Mouse (Mus musculus) spleen, adult 10 weeks (tissue): ENCODE data around the gene Ltf. TPM values are rescaled to one million over a fixed set of nuclear protein-coding genes. Genes with fewer than 3 reads are reported as not detected.

Experiments used
- polyA plus RNA-seq: library from polyadenylated mRNA; stranded (reverse); fragments of 350-450 nt; fragmentation: Illumina TruSeq; extraction: RNeasy Lipid Tissue Mini Kit (QIAGEN cat#74804); gene quantifications from one replicate; pipeline ENCODE4 v1.2.3, GENCODE M21; 2015; ENCODE audit warnings: low replicate concordance; ENCODE audit not compliant: insufficient read depth

Ltf gene
- 6.9 TPM for polyA plus RNA-seq

GRCm38 (mm10) chr9:111019022-111019421, at the start of gene Ltf:
Ltf (plus strand) TSS chr9:111019271.

GRCm38 (mm10) chr9:110990204-110990603, 28.9 kb upstream of the Ltf start, which contains the start of gene Rtp3:
Rtp3 (minus strand) TSS chr9:110990583.

DNA sequence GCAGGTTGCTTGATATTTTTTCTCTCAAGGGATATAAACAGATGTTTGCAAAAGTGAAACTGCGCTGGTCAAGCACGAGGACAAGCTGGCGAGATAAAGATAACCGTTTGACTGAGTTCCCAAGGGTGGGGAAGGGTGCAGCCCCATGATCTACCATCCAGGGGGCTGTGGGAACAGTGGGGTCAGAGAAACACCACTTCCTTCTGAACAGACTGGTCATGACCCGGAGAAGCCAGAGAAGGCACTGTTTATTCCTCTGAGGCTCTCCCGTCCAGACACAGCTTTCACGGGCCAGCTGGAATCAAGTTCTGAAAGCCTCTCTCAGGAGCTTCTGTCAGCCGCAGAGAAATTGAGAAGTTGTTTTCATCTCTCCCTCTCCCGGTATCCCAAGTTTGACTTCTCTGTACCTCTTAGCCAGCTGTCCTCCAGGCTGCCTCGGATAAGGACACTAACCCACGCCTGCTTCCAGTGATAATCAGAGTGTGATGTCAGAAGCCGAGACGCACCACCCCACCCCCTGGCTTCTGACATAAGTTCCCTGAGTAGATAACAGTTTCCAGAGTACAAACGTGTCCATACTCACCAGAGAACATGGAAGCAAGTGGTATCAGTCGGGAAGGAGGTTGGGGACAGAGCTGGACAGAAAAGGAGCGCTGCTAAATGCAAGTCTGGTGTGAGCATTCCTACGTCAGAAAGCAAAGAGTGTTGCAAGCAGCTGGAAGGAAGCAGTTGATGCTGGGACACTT, 37.9 kb downstream of the Ltf start, which contains the start of gene Ccrl2:
Gene Ccrl2 (minus strand): TSS at position 722 of the 746 bp plus-strand sequence.

Other genes with a start within 250 kb of the Ltf start
- gene Prss42, start 221.1 kb upstream of the Ltf start, polyA plus RNA-seq: not detected
- not detected for gene Prss44, start 205.3 kb upstream of the Ltf start, polyA plus RNA-seq
- not detected for gene Prss43, start 192.6 kb upstream of the Ltf start, polyA plus RNA-seq
- not detected for gene Prss45, start 184.7 kb upstream of the Ltf start, polyA plus RNA-seq
- not detected for gene Prss46, start 174.8 kb upstream of the Ltf start, polyA plus RNA-seq
- not detected for gene Prss50, start 161.3 kb upstream of the Ltf start, polyA plus RNA-seq
- 31.4 TPM for gene Als2cl, start 139.4 kb upstream of the Ltf start, polyA plus RNA-seq
- gene Tmie, start 139.2 kb upstream of the Ltf start, polyA plus RNA-seq: 7.9 TPM
- 0.66 TPM for gene Fam240a, start 102.4 kb upstream of the Ltf start, polyA plus RNA-seq
- gene Tdgf1, start 73.1 kb upstream of the Ltf start, polyA plus RNA-seq: 0.62 TPM
- 0.08 TPM for gene Lrrc2, start 67.7 kb upstream of the Ltf start, polyA plus RNA-seq
- 1.4 TPM for gene Rtp3, start 28.7 kb upstream of the Ltf start, polyA plus RNA-seq
- gene Ccrl2, start 38.2 kb downstream of the Ltf start, polyA plus RNA-seq: 7.0 TPM
- gene Lrrfip2, start 98.3 kb downstream of the Ltf start, polyA plus RNA-seq: 45.6 TPM